Mouse (Mus musculus): ENCODE data around the gene Ndufb7. TPM values are rescaled to one million over a fixed set of nuclear protein-coding genes. Genes with fewer than 3 reads are reported as not detected.

Gene Ndufb7
- polyA plus RNA-seq, 1 experiment, result 421 TPM

GRCm38 (mm10) chr8:83607661-83608397 is 41.4 kb downstream of the Ndufb7 start, which contains the start of the genes Tecr and Dnajb1:
Tecr (minus strand) TSS chr8:83607971.
Dnajb1 (plus strand) TSS chr8:83608193.
- peak; percentile 97 for TF ChIP-seq POLR2AphosphoS2 (IDR thresholded peaks at IDR 0.05; ENCODE audit: insufficient read length, low read depth)
- no peak for TF ChIP-seq USF1 (IDR thresholded peaks at IDR 0.05; ENCODE audit: low read depth)
- peak; percentile 38 for TF ChIP-seq TCF3 (IDR thresholded peaks at IDR 0.05; ENCODE audit: insufficient read length, low read depth)
- TF ChIP-seq MYOG (IDR thresholded peaks at IDR 0.05; ENCODE audit: control insufficient read depth in 1 of 3, insufficient read depth in 1 of 3, insufficient read length in 2 of 3, low read depth in 2 of 3), result peak in 2 of 3 experiments; percentile 71 to 72
- TF ChIP-seq E2F4 (IDR thresholded peaks at IDR 0.05; ENCODE audit: insufficient read depth), result peak; percentile 40
- TF ChIP-seq POLR2A (IDR thresholded peaks at IDR 0.05; ENCODE audit: insufficient read length, low read depth), result peak; percentile 93
- peak in 2 of 3 experiments; percentile 54 to 70 for TF ChIP-seq MYOD1 (IDR thresholded peaks at IDR 0.05; ENCODE audit: control insufficient read depth in 1 of 3, insufficient read length in 2 of 3, low read depth in 2 of 3)
- no peak for TF ChIP-seq MAX (IDR thresholded peaks at IDR 0.05; ENCODE audit: low read depth)
- Histone ChIP-seq H3K36me3 (ENCODE audit: control insufficient read depth, insufficient read depth) (peaks cover 5% of the 10 kb centered on the region), H3ac (ENCODE audit: control insufficient read depth, insufficient read length) (peak within 1 kb of the TSS; percentile 79), H3K79me2 (ENCODE audit: control insufficient read depth, insufficient read depth) (peaks cover 32% of the 10 kb centered on the region), H3K27me3 (ENCODE audit: control insufficient read depth, insufficient read depth, insufficient read length) (no peaks in the 10 kb centered on the region), H3K4me2 (ENCODE audit: low read depth) (peak within 1 kb of the TSS; percentile 83), H3K4me3 (peak within 1 kb of the TSS; percentile 80)

DNA sequence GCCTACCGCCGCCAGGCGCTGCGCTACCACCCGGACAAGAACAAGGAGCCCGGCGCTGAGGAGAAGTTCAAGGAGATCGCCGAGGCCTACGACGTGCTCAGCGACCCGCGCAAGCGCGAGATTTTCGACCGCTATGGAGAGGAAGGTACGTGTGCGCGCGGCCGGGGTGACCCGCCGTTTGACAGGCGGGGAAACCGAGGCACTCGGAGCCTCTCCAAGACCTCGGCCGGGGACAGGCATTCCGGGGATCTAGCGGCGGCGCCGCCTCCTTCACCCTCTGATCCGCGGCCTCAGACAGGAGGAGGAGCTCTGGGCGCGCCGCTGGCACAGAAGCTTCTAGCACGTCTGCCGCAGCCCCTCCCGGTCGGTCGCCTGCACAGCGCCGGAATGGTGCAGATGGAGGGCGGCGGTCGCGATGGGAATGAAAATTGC is 41.9 kb downstream of the Ndufb7 start:
- Histone ChIP-seq H3K4me2 (ENCODE audit: low read depth) (peak overlapping the region; percentile 79), H3K79me2 (ENCODE audit: control insufficient read depth, insufficient read depth) (peaks cover 32% of the 10 kb centered on the region), H3K4me3 (peak overlapping the region; percentile 80), H3K36me3 (ENCODE audit: control insufficient read depth, insufficient read depth) (peaks cover 5% of the 10 kb centered on the region), H3K27me3 (ENCODE audit: control insufficient read depth, insufficient read depth, insufficient read length) (no peaks in the 10 kb centered on the region), H3ac (ENCODE audit: control insufficient read depth, insufficient read length) (peak overlapping the region; percentile 79)
- TF ChIP-seq POLR2A (IDR thresholded peaks at IDR 0.05; ENCODE audit: insufficient read length, low read depth) (no peak), CEBPB (IDR thresholded peaks at IDR 0.05; ENCODE audit: insufficient read depth, poor library complexity, severe bottlenecking) (no peak), MYOG (IDR thresholded peaks at IDR 0.05; ENCODE audit: control insufficient read depth in 1 of 3, insufficient read depth in 1 of 3, insufficient read length in 2 of 3, low read depth in 2 of 3) (no peak), POLR2AphosphoS2 (IDR thresholded peaks at IDR 0.05; ENCODE audit: insufficient read length, low read depth) (no peak), MYOD1 (IDR thresholded peaks at IDR 0.05; ENCODE audit: control insufficient read depth in 1 of 3, insufficient read length in 2 of 3, low read depth in 2 of 3) (no peak), MAX (IDR thresholded peaks at IDR 0.05; ENCODE audit: low read depth) (no peak), SRF (IDR thresholded peaks at IDR 0.05; ENCODE audit: control insufficient read depth, insufficient read length, low read depth) (no peak), USF1 (IDR thresholded peaks at IDR 0.05; ENCODE audit: low read depth) (no peak), TCF12 (IDR thresholded peaks at IDR 0.05; ENCODE audit: insufficient read depth, poor library complexity, severe bottlenecking) (no peak), TCF3 (IDR thresholded peaks at IDR 0.05; ENCODE audit: insufficient read length, low read depth) (no peak), REST (IDR thresholded peaks at IDR 0.05; ENCODE audit: insufficient read depth, insufficient read length) (no peak), E2F4 (IDR thresholded peaks at IDR 0.05; ENCODE audit: insufficient read depth) (no peak)

DNA sequence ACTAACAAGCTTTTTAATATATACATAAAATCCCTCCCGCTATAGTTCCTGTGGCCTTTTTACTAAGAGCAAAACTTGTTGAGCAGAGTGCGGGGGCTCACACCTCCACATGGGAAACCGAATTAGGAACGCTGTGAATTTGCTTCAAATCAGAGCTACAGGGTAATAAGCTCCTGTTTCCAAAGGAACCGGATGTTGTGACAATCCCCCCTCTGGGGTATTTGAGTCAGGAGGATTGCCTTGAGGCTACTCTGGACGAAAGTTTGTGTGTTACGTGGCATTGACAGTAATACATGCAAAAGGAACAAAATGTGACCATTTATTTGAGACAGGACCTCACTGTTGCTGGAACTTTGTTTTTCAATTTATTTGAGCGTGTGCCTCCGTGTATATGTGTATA is 42.6 kb downstream of the Ndufb7 start:
- peaks cover 32% of the 10 kb centered on the region for H3K79me2 ChIP-seq (ENCODE audit: control insufficient read depth, insufficient read depth)
- no peak for TF ChIP-seq MYOD1 (IDR thresholded peaks at IDR 0.05; ENCODE audit: control insufficient read depth in 1 of 3, insufficient read length in 2 of 3, low read depth in 2 of 3)
- no peak for TF ChIP-seq USF1 (IDR thresholded peaks at IDR 0.05; ENCODE audit: low read depth)
- no peak for TF ChIP-seq SRF (IDR thresholded peaks at IDR 0.05; ENCODE audit: control insufficient read depth, insufficient read length, low read depth)
- peak overlapping the region; percentile 80 for H3K4me3 ChIP-seq
- H3ac ChIP-seq (ENCODE audit: control insufficient read depth, insufficient read length), result peak overlapping the region; percentile 79
- H3K36me3 ChIP-seq (ENCODE audit: control insufficient read depth, insufficient read depth), result peaks cover 5% of the 10 kb centered on the region
- peak overlapping the region; percentile 79 for H3K4me2 ChIP-seq (ENCODE audit: low read depth)
- no peaks in the 10 kb centered on the region for H3K27me3 ChIP-seq (ENCODE audit: control insufficient read depth, insufficient read depth, insufficient read length)

GRCm38 (mm10) chr8:83609547-83610180 is 43.2 kb downstream of the Ndufb7 start:
- TF ChIP-seq MYOD1 (IDR thresholded peaks at IDR 0.05; ENCODE audit: control insufficient read depth in 1 of 3, insufficient read length in 2 of 3, low read depth in 2 of 3), result no peak
- TF ChIP-seq REST (IDR thresholded peaks at IDR 0.05; ENCODE audit: insufficient read depth, insufficient read length), result no peak
- TF ChIP-seq USF1 (IDR thresholded peaks at IDR 0.05; ENCODE audit: low read depth), result no peak
- TF ChIP-seq E2F4 (IDR thresholded peaks at IDR 0.05; ENCODE audit: insufficient read depth), result no peak
- no peak for TF ChIP-seq TCF12 (IDR thresholded peaks at IDR 0.05; ENCODE audit: insufficient read depth, poor library complexity, severe bottlenecking)
- no peak for TF ChIP-seq SRF (IDR thresholded peaks at IDR 0.05; ENCODE audit: control insufficient read depth, insufficient read length, low read depth)
- TF ChIP-seq MAX (IDR thresholded peaks at IDR 0.05; ENCODE audit: low read depth), result no peak
- no peak for TF ChIP-seq MYOG (IDR thresholded peaks at IDR 0.05; ENCODE audit: control insufficient read depth in 1 of 3, insufficient read depth in 1 of 3, insufficient read length in 2 of 3, low read depth in 2 of 3)
- TF ChIP-seq CEBPB (IDR thresholded peaks at IDR 0.05; ENCODE audit: insufficient read depth, poor library complexity, severe bottlenecking), result no peak
- no peak for TF ChIP-seq TCF3 (IDR thresholded peaks at IDR 0.05; ENCODE audit: insufficient read length, low read depth)
- TF ChIP-seq POLR2AphosphoS2 (IDR thresholded peaks at IDR 0.05; ENCODE audit: insufficient read length, low read depth), result no peak
- no peak for TF ChIP-seq POLR2A (IDR thresholded peaks at IDR 0.05; ENCODE audit: insufficient read length, low read depth)
- H3K4me2 ChIP-seq (ENCODE audit: low read depth), result peak overlapping the region; percentile 79
- no peak overlapping the region for H3ac ChIP-seq (ENCODE audit: control insufficient read depth, insufficient read length)
- H3K4me3 ChIP-seq, result peak overlapping the region; percentile 80
- no peaks in the 10 kb centered on the region for H3K27me3 ChIP-seq (ENCODE audit: control insufficient read depth, insufficient read depth, insufficient read length)
- peaks cover 5% of the 10 kb centered on the region for H3K36me3 ChIP-seq (ENCODE audit: control insufficient read depth, insufficient read depth)
- H3K79me2 ChIP-seq (ENCODE audit: control insufficient read depth, insufficient read depth), result peaks cover 32% of the 10 kb centered on the region

Measured in myocyte (in vitro differentiated cells).